Mouse (Mus musculus) A20 (cell line): ENCODE results near the gene Slc25a12.

Source experiments
- DNase-seq: peaks from one replicate; pipeline ENCODE4 v3.0.0-alpha.2; 2011; ENCODE audit warnings: low read depth, low spot score

The Slc25a12 gene

GRCm38 (mm10) chr2:71309726-71310125, 57.8 kb downstream of the Slc25a12 start:
- no peak for DNase-seq

GRCm38 (mm10) chr2:71306357-71306756, 61.2 kb downstream of the Slc25a12 start:
- DNase-seq, result no peak

- no peak for DNase-seq
These were observed 62.7 kb downstream of the Slc25a12 start for GRCm38 (mm10) chr2:71304821-71305220.

GRCm38 (mm10) chr2:71303221-71303620, 64.3 kb downstream of the Slc25a12 start:
- no peak for DNase-seq

- DNase-seq, result no peak
These were observed 65.3 kb downstream of the Slc25a12 start for GRCm38 (mm10) chr2:71302156-71302663.

- DNase-seq, result no peak
These were observed 68.8 kb downstream of the Slc25a12 start for GRCm38 (mm10) chr2:71298729-71299128.

- no peak for DNase-seq
These were observed 70.0 kb downstream of the Slc25a12 start for GRCm38 (mm10) chr2:71297501-71297900.

- DNase-seq, result no peak
These were observed 71.7 kb downstream of the Slc25a12 start for GRCm38 (mm10) chr2:71295844-71296243.

GRCm38 (mm10) chr2:71294489-71294888, 73.1 kb downstream of the Slc25a12 start:
- no peak for DNase-seq

GRCm38 (mm10) chr2:71293983-71294382, 73.6 kb downstream of the Slc25a12 start:
- no peak for DNase-seq

GRCm38 (mm10) chr2:71291566-71291965, 76.0 kb downstream of the Slc25a12 start:
- DNase-seq, result no peak

- no peak for DNase-seq
These were observed 77.3 kb downstream of the Slc25a12 start for GRCm38 (mm10) chr2:71290107-71290775.

GRCm38 (mm10) chr2:71281981-71282380, 85.6 kb downstream of the Slc25a12 start:
- no peak for DNase-seq

GRCm38 (mm10) chr2:71278791-71279775, 88.5 kb downstream of the Slc25a12 start:
- DNase-seq, result no peak

- DNase-seq, result no peak
These were observed 91.8 kb downstream of the Slc25a12 start for GRCm38 (mm10) chr2:71275734-71276133.

- DNase-seq, result no peak
These were observed 93.4 kb downstream of the Slc25a12 start for GRCm38 (mm10) chr2:71273955-71274679.

GRCm38 (mm10) chr2:71270085-71270484, 97.5 kb downstream of the Slc25a12 start:
- no peak for DNase-seq

- no peak for DNase-seq
These were observed 98.2 kb downstream of the Slc25a12 start for GRCm38 (mm10) chr2:71269332-71269731.

GRCm38 (mm10) chr2:71268691-71269090, 98.9 kb downstream of the Slc25a12 start:
- no peak for DNase-seq

GRCm38 (mm10) chr2:71264585-71264984, 103.0 kb downstream of the Slc25a12 start:
- no peak for DNase-seq

- no peak for DNase-seq
These were observed 111.0 kb downstream of the Slc25a12 start for GRCm38 (mm10) chr2:71256581-71256980.

GRCm38 (mm10) chr2:71254836-71255235, 112.7 kb downstream of the Slc25a12 start:
- no peak for DNase-seq
